Mouse (Mus musculus) hindbrain, embryonic 11.5 days (tissue): ENCODE measurements at regions not wholly inside any gene's neighbourhood (a gene's known extent, or its start where the extent isn't known, plus 50 kb on each side); places are given as distances from the start of the nearest gene placed in this dataset.

ENCODE experiments used
- ATAC-seq: fragments of 200-750 bp; cut with Nextera tagmentation; 2 replicates; pipeline ENCODE4 v1.8.0; 2017; ENCODE audit warnings: mild to moderate bottlenecking, moderate TSS enrichment, moderate library complexity; ENCODE audit not compliant: low FRiP score
- DNase-seq: peaks from one replicate; pipeline ENCODE4 v3.0.0-alpha.2; 2015; ENCODE audit warnings: low spot score
- H3K27ac ChIP-seq: fragments of 300-500 bp; sonication (generic); 2 replicates; pipeline ENCODE4 v1.5.1; 2014; ENCODE audit warnings: mild to moderate bottlenecking, low read depth, low read length
- H3K27me3 ChIP-seq: fragments of 300-500 bp; sonication (generic); 2 replicates; pipeline ENCODE4 v1.6.1; 2014; ENCODE audit warnings: mild to moderate bottlenecking, low read length, moderate library complexity, mixed read lengths; ENCODE audit not compliant: control insufficient read depth, insufficient read depth
- H3K36me3 ChIP-seq: fragments of 300-500 bp; sonication (generic); 2 replicates; pipeline ENCODE4 v1.6.1; 2014; ENCODE audit warnings: mild to moderate bottlenecking, low read length, moderate library complexity, mixed read lengths; ENCODE audit not compliant: control insufficient read depth, insufficient read depth
- H3K4me1 ChIP-seq: fragments of 300-500 bp; sonication (generic); replicated peaks from 2 replicates; pipeline ENCODE4 v1.6.1; 2014; ENCODE audit warnings: low read length, mixed read lengths; ENCODE audit not compliant: control insufficient read depth, insufficient read depth
- H3K4me2 ChIP-seq: fragments of 300-500 bp; sonication (generic); replicated peaks from 2 replicates; pipeline ENCODE4 v1.6.1; 2014; ENCODE audit warnings: mild to moderate bottlenecking, low read depth, low read length
- H3K4me3 ChIP-seq: fragments of 300-500 bp; sonication (generic); 2 replicates; pipeline ENCODE4 v1.5.1; 2014; ENCODE audit warnings: low read depth, low read length
- H3K9ac ChIP-seq: fragments of 300-500 bp; sonication (generic); 2 replicates; pipeline ENCODE4 v1.6.1; 2014; ENCODE audit warnings: low read depth, low read length
- H3K9me3 ChIP-seq: fragments of 300-500 bp; sonication (generic); 2 replicates; pipeline ENCODE4 v1.6.1; 2016; ENCODE audit warnings: low read length; ENCODE audit not compliant: control insufficient read depth
- WGBS: fragments of 180-500 bp; shearing (Covaris S2); extraction: QIAGEN DNeasy Blood & Tissue Kit; methylation state at CpG from one replicate; pipeline ENCODE4 v1.1.7; 2014; 5-methylcytosine and 5-hydroxymethylcytosine counted together

DNA sequence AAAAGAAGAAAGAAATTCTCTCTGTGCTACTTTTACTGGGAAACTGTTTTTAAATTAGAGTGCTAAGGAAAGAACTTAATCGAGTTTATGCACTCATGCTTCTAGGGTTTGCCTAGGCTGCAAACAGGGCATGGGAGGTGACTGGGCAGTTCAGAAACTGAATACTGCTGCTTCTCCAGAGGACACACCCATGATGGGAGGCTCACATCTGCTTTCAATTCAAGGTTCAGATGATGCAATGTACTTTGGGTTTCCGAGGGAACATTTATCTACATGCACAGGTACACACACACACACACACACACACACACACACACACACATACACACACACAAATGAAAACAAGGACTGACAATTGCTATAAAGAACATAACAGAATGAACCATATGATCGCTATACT lies 417.4 kb downstream of the Htr7 start:
- ATAC-seq, result no peak
- no peak for DNase-seq
- Histone ChIP-seq H3K4me2 (no peak overlapping the region), H3K27me3 (no peaks in the 10 kb centered on the region), H3K9me3 (no peaks in the 10 kb centered on the region), H3K27ac (no peak overlapping the region), H3K4me3 (no peak overlapping the region), H3K4me1 (no peaks in the 10 kb centered on the region), H3K36me3 (no peaks in the 10 kb centered on the region), H3K9ac (no peak overlapping the region)
- 79% methylated on average over 3 of the region's 3 CpGs for WGBS

DNA sequence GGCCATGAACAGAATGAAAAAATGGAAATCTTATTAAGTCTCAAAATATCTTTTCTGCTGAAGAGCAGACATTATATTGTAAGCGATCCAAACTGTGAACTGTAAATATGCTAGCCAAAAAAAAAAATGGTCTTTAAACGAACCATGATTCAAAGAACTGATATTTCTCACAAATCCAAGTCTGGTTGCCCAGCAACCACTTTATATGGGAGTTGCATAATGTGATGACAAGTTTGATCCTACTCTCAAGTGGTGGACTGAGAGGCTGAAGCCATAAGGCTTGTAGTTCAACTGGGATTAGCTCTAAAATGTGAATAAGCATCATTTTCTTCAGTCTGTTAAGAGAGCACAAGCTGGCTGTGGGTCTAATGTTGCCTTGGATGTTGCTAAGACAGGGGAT lies 435.5 kb downstream of the Htr7 start:
- Histone ChIP-seq H3K4me2 (no peak overlapping the region), H3K4me3 (no peak overlapping the region), H3K27ac (no peak overlapping the region), H3K36me3 (no peaks in the 10 kb centered on the region), H3K9me3 (no peaks in the 10 kb centered on the region), H3K4me1 (no peaks in the 10 kb centered on the region), H3K9ac (no peak overlapping the region), H3K27me3 (no peaks in the 10 kb centered on the region)
- WGBS, result 78% methylated on average over 2 of the region's 2 CpGs
- ATAC-seq (no peak), DNase-seq (no peak)

DNA sequence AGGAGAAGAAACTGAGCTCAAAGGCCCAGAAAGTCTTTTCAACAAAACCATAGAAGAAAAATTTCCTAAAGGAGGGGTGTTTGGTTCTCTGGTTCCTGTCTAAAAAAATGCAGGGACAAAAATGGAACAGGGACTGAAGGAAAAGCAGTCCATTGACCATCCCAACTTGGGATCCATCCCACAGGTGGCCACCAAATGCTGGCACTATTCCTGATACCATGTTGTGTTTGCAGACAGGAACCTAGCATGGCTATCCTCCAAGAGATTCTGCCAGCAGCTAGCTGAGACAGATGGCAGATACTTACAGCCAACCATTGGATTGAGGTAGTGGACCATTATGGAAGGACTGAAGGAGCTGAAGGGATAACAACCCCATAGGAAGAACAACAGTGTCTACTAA lies 461.9 kb downstream of the Htr7 start:
- no peaks in the 10 kb centered on the region for H3K9me3 ChIP-seq
- no peak overlapping the region for H3K4me2 ChIP-seq
- H3K27ac ChIP-seq, result no peak overlapping the region
- H3K27me3 ChIP-seq, result no peaks in the 10 kb centered on the region
- no peak for DNase-seq
- no peak for ATAC-seq
- H3K4me1 ChIP-seq, result no peaks in the 10 kb centered on the region
- no peak overlapping the region for H3K4me3 ChIP-seq
- no peak overlapping the region for H3K9ac ChIP-seq
- no peaks in the 10 kb centered on the region for H3K36me3 ChIP-seq

DNA sequence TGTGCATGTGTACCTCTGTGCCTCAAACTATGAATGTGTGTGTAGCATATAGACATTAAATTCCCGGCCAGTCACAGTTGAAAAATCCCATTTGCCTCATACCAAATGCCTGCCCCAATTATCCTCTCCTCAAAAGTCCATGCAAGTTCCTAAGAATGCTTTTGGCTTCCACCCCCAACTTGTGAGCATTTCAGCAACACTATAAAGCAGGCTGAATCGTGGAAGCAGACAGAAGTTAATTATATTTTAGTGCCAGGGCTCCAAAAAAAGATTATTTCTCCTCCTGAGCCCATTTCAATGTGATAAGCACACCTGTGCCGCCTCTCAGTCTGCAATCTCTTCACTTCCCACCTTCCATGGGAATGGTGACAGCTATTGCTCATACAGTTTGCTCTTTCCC lies 481.3 kb downstream of the Htr7 start:
- 75% methylated on average over 3 of the region's 3 CpGs for WGBS
- no peak overlapping the region for H3K27ac ChIP-seq
- no peak for ATAC-seq
- H3K27me3 ChIP-seq, result no peaks in the 10 kb centered on the region
- no peaks in the 10 kb centered on the region for H3K4me1 ChIP-seq
- DNase-seq, result no peak
- no peak overlapping the region for H3K4me3 ChIP-seq
- H3K9ac ChIP-seq, result no peak overlapping the region
- no peaks in the 10 kb centered on the region for H3K9me3 ChIP-seq
- H3K4me2 ChIP-seq, result no peak overlapping the region
- no peaks in the 10 kb centered on the region for H3K36me3 ChIP-seq

DNA sequence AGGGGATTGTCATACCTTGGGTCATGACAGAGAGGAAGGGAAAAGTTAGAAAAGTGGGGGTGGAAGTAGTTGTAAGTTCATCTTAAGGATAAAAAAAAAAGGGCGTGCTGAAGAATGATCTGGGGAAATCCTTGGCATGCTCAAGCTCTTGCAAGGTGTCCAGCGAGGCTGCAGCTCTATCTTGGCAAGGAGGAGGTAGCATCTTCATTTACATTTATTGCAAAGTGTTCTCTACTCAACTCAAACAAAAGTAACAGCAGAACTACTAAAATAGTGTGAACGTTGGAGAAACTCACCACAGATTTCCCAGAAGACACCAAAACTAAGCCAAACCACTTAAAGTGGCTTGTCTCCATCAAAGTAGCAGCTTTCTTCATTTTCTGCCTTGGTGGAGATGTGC lies 507.9 kb downstream of the Htr7 start:
- 86% methylated on average over 3 of the region's 3 CpGs for WGBS

DNA sequence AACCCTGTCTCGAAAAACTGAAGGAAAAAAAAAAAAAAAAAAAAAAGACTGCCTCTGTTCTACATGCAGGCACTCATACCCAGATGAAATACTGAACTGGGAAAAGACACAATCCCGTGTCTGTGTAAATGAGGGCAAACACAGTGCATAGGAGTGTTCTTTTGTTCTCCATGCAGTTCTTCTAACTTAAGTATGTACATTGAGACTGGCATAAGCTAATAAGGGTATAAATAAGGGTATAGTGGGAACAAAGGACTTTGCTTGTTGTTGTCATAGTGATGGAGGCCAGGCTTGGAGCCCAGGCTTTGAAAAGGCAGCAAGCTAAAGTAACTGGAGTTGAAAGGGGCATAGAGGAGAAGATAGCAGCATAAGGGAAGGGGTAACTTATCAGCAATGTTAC lies 520.5 kb downstream of the Htr7 start:
- DNase-seq, result peak; percentile 0
- Histone ChIP-seq H3K9me3 (no peaks in the 10 kb centered on the region), H3K4me2 (no peak overlapping the region), H3K27ac (no peak overlapping the region), H3K27me3 (no peaks in the 10 kb centered on the region), H3K9ac (no peak overlapping the region), H3K36me3 (no peaks in the 10 kb centered on the region), H3K4me3 (no peak overlapping the region), H3K4me1 (no peaks in the 10 kb centered on the region)
- peak; percentile 45 for ATAC-seq
- WGBS, result 49% methylated on average over 2 of the region's 2 CpGs

More for the DNA sequence above, 507.9 kb downstream of the Htr7 start:
- no peaks in the 10 kb centered on the region for H3K36me3 ChIP-seq
- no peak for DNase-seq
- H3K27me3 ChIP-seq, result no peaks in the 10 kb centered on the region
- H3K4me3 ChIP-seq, result no peak overlapping the region
- no peak overlapping the region for H3K27ac ChIP-seq
- H3K4me1 ChIP-seq, result no peaks in the 10 kb centered on the region
- no peak overlapping the region for H3K4me2 ChIP-seq
- no peak overlapping the region for H3K9ac ChIP-seq
- no peak for ATAC-seq
- H3K9me3 ChIP-seq, result no peaks in the 10 kb centered on the region

DNA sequence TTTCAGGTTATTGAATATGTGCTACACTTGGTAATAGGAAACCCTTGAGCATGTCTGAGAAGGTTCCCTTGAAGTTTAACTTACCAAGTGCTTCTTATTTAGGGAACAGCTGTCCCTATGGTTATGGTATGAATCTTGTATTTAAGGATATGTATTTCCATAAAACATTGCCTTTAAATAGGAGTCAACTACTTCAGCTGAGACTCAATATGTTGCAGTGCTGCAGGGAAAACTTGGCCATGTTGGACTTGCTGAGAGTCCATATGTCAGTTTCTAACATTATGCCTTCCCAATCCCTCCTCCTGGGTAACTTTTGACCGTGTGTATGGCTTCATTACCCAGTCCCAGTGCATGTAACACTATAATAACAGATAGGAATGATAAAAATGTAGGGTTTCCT lies 528.0 kb downstream of the Htr7 start:
- ATAC-seq (no peak), DNase-seq (no peak)
- no peak overlapping the region for H3K4me3 ChIP-seq
- 76% methylated on average over 1 of the region's 1 CpGs for WGBS
- H3K27me3 ChIP-seq, result no peaks in the 10 kb centered on the region
- no peaks in the 10 kb centered on the region for H3K4me1 ChIP-seq
- no peaks in the 10 kb centered on the region for H3K9me3 ChIP-seq
- no peak overlapping the region for H3K9ac ChIP-seq
- H3K36me3 ChIP-seq, result no peaks in the 10 kb centered on the region
- H3K27ac ChIP-seq, result no peak overlapping the region
- no peak overlapping the region for H3K4me2 ChIP-seq

DNA sequence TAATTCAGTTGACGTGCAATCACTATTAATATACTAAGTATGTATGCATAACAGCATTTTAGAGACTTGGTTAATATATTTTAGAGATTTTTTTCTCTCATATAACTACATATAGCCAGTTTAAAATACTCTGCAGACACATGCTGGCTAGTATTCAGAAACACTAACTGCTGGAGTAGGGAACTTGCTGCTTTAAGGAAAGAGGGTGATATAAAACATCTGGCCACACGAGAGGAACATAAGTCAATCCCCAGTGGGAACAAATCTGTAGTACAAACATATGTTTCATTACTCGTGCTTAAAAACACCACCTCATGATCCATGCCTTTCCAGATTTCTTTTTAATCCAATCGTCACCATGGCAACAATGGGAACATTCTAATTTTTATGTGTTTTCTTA lies 563.6 kb downstream of the Htr7 start:
- DNase-seq, result no peak
- Histone ChIP-seq H3K4me1 (no peaks in the 10 kb centered on the region), H3K27ac (no peak overlapping the region), H3K4me2 (no peak overlapping the region), H3K36me3 (no peaks in the 10 kb centered on the region), H3K4me3 (no peak overlapping the region), H3K9ac (no peak overlapping the region), H3K9me3 (no peaks in the 10 kb centered on the region), H3K27me3 (no peaks in the 10 kb centered on the region)
- whole genome bisulfite sequencing, result 72% methylated on average over 4 of the region's 4 CpGs
- ATAC-seq, result no peak

DNA sequence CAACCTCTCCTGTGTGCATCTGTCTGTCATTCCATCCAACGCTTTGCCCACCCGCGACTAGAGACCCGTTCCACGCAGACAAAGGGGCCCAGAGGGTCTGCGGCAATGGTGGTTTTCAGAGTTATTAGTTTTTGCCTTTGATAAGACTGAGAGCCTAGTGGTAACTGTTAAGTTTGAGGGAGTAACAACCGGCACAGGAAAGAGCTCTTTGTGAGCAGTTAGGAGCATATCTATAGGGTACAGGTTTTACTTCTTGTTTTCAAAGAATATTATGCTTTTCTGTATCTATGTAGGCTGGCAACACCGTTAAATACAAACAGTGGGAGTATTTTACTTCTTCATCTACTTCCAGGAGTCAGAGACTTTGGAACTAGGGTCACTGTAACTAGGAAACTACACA lies 566.0 kb downstream of the Htr7 start:
- 88% methylated on average over 8 of the region's 8 CpGs for WGBS
- DNase-seq, result no peak
- H3K9me3 ChIP-seq, result no peaks in the 10 kb centered on the region
- H3K4me1 ChIP-seq, result no peaks in the 10 kb centered on the region
- no peak for ATAC-seq
- H3K27ac ChIP-seq, result no peak overlapping the region
- no peak overlapping the region for H3K4me3 ChIP-seq
- H3K9ac ChIP-seq, result no peak overlapping the region
- H3K36me3 ChIP-seq, result no peaks in the 10 kb centered on the region
- H3K27me3 ChIP-seq, result no peaks in the 10 kb centered on the region
- H3K4me2 ChIP-seq, result no peak overlapping the region
